Mouse (Mus musculus) lung, postnatal 25 days (tissue): ENCODE data around the gene Mief1.
A peak's percentile ranks its signal among the peaks of the same experiment; 100 is the strongest.

Experiments used
- DNase-seq: peaks from one replicate; pipeline ENCODE4 v3.0.0; 2022; ENCODE audit warnings: low spot score

The Mief1 gene

DNA sequence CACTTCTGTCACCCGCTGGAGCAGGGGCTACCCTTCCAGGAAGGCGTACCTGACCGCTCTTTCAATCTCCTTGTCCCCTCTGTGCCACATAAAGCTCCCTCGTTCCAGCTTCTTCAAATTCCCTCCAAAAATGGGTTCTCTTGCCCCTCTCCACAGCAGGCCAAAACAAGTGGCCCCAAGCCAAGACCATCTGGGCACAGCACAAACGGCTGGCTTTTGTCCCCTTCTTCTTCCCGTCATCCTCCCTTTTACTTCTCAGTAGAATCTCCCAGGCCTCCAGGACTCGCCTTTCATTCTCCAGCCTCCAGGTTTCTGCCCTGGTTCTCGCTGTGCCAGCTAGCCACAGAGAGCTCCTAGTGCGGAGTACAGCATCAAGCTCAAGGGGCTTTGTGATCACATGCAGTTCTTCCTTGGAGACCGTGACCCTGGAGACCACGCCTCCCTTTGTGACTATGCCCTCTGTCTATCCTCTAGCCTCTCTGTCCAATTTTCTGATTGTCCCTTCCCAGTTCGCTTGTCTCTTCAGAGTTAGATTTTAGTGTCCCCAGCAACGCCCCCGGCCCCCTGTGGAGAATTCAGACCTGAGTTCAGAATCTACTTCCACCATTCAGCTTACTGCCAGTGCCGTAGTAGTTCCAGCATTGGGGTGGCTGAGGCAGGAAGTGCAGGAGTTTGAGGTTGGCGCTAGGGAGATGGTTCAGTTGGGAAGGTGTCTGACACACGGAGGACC, 5.6 kb upstream of the Mief1 start:
- DNase-seq = no peak

DNA sequence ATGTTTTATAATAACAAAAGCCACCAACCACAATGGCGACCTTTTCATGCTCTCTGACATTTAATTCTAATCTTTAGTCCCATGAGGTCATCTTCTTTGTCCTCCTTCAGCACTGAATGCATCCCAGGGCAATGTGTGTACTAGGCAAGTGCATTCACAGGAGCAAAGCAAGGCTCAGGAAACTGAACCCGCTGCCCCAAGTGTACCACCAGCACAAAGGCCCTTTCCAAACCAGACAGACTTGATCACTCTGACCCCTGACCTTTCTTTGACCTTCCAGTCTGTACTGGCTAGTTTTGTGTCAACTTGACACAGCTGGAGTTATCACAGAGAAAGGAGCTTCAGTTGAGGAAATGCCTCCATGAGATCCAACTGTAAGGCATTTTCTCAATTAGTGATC, 1.5 kb upstream of the Mief1 start:
- no peak for DNase-seq

DNA sequence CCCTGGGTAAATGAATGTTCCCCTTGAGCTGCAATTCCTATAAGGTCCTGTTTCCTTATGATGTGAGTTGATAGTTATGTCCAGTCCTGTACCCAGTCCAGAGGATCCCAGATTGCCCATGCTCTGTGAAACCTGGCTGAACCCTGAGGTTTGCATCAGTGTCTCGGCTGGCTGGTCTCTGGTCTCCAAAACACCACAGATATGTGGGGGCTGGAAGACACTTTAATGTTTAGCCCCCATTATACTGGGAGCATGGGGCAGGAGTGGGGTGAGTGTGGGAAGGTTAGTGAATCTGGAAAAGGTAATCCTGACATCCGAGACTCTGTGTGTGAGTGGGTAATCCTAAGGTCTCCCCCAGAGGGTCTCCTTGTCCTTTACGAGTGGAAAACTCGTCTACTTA, 765 bp upstream of the Mief1 start:
- DNase-seq = no peak

DNA sequence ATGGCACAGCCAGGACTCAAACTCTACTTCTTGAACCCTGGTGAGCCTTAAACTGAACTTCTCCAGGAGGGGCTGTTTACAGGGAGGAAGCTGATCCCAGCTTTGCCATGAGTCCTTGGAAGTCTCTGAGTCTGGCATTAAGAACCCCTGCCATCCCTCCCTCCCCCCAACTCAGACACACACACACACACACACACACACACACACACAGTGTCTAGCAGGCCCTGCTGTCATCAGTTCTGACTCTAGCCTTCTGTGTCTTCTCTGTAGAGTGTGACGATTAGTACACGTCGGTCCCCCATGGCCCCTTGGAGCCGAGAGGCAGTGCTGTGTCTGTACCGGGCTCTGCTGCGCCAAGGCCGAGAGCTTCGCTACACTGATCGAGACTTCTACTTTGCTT, 1.7 kb downstream of the Mief1 start, which contains the start of gene AC140267.1:
Gene AC140267.1 (plus strand): TSS at position 301 of the 400 bp plus-strand sequence.
- no peak for DNase-seq

DNA sequence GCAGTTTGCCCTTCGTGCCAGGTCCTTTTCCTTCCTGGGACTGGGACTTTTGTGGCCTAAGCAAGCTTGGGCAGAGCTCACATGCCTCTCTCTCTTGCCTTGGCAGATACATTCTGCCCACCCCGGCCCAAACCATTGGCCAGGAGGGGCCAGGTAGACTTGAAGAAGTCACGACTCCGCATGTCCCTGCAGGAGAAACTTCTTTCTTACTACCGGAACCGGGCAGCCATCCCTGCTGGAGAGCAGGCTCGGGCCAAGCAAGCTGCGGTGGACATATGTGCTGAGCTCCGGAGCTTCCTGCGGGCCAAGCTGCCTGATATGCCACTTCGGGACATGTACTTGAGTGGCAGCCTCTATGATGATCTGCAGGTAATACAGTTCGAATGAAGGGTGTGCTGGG, 14.3 kb downstream of the Mief1 start:
- no peak for DNase-seq

DNA sequence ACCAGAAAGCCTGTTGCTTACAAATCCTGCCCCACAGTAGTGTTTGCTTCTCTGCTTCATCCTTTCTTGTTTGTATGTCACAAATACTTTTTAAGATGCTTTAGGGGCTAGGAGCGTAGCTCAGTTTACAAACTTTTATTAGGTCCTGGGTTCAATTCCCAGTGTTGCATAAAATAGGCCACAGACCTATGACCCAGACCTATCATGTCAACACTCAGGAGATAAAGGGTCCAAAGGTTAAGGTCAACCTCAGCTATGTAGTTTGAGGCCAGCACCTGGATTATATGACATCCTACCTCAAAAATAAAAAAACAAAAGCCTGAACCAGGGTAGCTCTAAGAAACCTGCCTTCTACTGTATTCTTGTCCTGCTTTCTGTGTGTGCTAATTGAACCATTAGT, 14.8 kb downstream of the Mief1 start:
- DNase-seq = no peak

DNA sequence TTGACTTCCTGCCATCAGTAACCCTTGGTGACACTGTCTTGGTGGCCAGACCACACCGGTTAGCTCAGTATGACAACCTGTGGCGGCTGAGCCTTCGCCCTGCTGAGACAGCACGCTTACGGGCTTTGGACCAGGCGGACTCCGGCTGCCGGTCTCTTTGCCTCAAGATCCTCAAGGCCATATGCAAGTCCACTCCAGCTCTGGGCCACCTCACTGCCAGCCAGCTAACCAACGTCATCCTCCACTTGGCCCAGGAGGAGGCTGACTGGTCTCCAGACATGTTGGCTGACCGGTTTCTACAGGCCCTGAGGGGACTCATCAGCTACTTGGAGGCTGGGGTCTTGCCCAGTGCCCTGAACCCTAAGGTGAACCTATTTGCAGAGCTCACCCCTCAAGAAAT, 15.9 kb downstream of the Mief1 start:
- DNase-seq = no peak

DNA sequence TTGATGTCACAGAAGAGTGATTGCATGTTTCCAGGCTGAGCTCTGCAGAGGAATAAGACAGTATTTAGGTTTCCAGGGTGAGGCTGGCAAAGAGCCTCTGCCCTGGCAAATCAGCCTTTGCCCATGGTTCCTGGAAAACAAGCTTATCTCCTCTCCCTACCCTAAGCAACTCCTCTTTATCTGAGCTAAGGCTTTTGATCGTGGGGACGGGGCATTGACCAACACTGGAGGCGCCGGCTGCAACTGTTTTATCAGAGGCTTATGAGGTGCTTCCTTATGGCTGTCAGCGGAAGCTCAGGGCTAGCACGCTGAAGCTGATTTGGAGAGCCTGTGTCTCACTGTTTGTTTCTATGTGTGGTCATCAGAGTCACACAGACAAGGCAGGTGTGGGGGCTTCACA, 16.8 kb downstream of the Mief1 start:
- no peak for DNase-seq

DNA sequence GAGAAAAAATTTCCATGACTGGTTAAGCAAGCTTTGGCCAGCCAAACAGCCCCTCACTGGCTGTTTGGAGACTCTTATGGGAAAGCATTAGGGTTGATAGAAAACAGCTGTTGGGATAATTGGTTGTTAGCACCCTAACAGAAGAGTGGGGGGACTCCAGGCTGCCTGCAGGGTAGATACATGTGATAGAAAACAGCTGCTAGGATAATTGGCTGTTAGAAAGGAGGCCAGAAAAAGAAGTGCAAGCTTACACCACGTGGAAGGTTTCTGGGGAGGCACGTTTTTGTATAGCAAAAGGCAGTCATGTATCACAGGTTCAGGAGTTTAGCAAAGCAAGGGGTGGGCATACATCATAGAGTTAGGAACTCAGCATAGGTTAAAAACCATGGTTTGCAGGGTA, 19.7 kb downstream of the Mief1 start:
- DNase-seq = peak; percentile 24

DNA sequence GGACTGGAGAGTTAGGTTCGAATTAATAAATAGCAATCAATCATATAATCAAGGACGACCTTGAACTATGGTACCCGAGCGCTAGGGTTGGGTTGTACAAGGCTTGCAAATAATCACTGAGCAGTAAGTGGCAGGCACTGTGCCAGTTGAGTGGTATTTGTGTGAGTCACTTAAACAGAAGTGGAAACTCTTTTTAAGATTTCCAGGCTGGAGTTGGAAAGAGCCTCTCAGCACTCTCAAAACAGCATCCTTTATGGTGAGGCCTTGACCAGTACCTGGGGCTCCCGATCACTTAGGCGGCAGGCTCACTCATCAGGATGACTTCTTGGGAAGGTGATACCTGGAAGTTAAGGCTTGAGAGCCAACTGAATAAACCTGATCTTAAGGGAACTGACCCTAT, 20.4 kb downstream of the Mief1 start:
- peak; percentile 31 for DNase-seq

DNA sequence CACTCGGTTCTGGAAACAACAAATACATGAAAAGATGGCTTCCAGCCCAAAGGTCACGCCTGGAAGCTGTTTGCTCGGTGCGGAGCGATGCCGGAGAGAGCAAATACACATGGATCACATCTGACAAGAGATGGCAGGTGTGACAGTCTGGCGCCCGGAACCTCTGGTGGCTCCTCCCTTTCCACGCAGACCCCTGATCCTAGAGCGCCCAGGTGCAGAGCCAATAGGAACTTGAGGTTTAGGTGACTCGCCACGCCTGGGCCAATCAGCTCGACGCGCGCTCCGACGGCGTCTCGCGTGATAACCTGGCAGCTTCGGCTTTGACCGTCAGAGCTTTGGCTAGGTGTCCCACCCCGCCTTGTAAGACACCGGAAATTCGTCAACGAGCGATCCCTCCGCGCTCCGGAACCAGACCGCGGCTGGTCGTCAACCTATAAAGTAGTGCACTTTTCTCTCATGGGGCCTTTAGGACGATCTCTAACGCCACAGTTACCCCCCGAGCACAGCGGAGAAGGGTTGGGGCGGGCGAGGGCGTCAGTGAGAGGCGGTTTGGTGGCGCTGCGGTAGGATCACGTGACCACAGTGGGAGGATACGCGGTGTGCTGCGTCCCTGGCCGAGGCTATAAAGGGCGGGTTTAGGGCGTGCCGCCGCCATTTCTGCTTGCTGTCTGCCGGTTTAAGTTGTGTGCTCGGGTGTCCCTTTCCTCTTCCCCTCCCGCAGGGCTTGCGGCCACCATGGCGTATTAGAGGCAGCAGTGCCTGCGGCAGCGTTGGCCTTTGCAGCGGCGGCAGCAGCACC, 21.2 kb downstream of the Mief1 start, which contains the start of gene Atf4:
Gene Atf4 (plus strand): TSS at position 338 of the 799 bp plus-strand sequence.
- DNase-seq = peak; percentile 98

DNA sequence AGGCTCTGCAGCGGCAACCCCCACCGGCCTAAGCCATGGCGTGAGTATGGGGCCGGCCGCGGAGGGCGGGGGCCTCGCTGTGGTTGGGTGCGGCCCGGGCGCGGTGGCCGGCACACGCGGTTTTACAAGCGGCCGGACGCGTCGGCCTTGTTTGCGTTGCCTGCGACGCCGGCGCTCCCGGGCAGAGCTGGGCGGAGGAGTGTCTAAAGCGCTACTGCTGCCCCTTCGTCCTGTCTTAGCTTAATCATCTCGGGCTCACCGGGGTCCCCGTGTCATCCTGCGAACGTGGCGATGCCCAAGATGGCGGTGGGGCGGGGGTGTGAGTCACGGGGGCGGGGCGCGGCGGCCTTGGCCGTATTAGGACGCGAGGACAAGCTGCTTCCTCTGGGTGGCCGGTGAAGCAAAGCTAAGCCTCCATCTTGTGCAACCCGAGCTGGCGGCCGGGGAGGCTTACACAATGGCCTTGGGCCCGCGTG, 21.9 kb downstream of the Mief1 start:
- peak; percentile 88 for DNase-seq

DNA sequence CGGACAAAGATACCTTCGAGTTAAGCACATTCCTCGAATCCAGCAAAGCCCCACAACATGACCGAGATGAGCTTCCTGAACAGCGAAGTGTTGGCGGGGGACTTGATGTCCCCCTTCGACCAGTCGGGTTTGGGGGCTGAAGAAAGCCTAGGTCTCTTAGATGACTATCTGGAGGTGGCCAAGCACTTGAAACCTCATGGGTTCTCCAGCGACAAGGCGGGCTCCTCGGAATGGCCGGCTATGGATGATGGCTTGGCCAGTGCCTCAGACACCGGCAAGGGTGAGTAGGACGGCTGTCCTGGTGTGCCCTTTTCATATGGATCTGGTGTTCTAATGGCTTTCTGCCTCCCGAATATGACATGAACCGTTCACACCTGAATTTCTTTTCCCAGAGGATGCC, 22.4 kb downstream of the Mief1 start:
- DNase-seq = no peak

DNA sequence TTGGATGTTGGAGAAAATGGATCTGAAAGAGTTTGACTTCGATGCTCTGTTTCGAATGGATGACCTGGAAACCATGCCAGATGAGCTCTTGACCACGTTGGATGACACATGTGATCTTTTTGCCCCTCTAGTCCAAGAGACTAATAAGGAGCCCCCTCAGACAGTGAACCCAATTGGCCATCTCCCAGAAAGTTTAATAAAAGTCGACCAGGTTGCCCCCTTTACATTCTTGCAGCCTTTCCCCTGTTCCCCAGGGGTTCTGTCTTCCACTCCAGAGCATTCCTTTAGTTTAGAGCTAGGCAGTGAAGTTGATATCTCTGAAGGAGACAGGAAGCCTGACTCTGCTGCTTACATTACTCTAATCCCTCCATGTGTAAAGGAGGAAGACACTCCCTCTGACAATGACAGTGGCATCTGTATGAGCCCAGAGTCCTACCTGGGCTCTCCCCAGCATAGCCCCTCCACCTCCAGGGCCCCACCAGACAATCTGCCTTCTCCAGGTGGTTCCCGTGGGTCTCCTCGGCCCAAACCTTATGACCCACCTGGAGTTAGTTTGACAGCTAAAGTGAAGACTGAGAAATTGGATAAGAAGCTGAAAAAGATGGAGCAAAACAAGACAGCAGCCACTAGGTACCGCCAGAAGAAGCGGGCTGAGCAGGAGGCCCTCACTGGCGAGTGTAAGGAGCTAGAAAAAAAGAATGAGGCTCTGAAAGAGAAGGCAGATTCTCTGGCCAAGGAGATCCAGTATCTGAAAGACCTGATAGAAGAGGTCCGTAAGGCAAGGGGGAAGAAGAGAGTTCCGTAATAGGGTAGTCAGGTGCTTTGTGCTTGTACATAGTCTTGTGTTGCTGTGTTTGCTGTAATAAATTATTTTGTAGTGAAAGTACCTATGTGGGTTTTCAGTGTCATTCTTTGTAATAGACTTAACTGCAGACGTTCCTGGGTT, 23.1 kb downstream of the Mief1 start:
- DNase-seq = no peak

DNA sequence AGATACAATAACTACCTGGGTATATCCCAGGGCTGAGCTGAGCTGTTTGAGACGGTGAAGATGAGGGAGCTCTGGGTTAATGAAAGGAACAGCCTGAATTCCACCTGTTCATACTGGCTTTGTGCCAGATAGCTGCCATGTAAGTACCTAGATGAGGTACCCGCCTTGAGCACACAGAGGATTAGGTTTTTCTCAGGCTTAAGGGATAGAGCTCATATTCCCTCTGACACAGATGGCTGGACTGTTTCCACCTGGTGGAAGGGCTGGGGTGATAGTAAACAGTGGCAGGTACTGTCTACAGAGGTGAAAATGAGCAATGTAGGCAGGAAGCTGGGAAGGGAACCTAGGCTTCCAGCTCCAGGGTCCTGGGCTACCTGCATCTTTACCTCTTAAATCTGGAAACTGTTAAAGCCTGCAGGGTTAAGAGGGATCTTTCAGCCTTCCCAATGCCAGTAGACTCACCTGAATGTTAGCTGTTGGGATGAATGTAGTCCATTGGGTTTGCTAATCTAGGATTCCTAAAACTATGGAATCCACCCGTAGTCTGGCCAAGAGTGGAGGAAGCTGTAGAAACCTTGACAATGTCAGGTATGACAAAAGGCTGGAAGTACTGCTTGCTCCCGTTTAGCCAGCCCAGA, 23.9 kb downstream of the Mief1 start:
- DNase-seq = peak; percentile 35

DNA sequence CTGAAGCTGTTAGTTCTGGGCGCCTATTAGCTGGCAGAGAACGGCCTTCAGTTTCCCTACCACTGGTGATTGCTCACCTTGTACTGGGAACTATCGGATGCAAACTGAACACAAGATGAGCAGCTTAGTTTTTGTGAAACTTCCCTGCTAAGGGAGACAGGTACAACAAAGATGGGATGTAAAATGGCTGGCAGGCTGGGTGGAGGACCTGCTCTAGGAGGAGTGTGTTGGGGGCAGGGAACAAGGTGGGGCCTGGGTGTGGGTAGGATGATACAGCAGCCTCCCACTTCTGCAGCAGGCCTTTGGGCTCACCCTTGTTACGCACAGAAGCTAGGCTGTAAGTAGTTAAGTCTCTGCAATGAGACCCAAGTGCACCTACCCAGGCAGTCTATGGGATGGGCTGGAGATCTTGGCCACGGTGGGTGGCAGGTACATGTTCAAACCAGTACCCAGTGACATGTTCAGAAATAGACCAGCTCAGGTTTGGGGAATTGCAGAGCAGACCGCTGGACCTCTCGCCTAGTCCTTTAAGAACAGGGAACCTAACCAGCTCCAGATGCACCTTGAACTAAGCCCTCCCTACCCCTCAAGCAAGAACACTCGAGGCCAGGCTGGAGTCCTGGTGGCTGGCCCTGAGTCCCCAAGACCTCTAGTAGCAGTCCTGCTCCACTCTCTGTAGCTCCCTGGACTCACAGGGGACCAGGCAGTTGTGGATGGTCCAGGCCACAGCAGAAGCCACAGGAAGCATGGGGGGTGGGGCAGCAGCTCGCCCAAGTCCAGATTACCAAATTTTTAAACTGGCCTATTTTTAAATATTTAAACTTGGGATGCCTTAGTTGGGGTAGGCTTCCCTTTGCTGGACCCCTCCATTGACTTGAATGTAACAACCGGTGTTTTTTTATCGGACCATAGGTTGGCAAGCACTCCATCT, 24.7 kb downstream of the Mief1 start:
- DNase-seq = no peak

DNA sequence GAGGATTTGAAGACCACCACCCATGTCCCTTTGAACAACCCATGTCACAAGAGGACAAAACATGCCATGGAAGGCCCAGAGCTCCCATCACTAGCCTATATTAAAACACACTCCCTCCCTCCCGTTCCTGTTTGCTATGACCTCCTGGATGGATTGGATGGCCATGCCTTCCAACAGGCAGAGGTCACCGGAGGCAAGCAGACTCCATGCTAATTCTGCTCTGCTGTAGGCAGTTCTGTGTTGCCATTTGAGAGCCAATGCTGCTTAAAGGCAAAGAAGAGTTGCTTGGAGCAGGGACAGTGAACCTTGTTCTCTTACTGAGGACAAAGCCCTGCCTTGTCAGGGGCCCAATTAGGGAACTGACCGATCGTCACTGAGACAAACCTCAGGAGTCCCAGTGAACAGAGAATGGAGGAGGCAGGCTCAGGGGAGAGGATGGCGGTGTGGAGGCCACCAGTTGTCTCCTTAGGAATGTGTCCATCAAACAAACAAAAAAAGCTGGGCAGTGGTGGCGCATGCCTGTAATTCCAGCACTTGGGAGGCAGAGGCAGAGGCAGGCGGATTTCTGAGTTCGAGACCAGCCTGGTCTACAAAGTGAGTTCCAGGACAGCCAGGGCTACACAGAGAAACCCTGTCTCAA, 25.7 kb downstream of the Mief1 start:
- no peak for DNase-seq

DNA sequence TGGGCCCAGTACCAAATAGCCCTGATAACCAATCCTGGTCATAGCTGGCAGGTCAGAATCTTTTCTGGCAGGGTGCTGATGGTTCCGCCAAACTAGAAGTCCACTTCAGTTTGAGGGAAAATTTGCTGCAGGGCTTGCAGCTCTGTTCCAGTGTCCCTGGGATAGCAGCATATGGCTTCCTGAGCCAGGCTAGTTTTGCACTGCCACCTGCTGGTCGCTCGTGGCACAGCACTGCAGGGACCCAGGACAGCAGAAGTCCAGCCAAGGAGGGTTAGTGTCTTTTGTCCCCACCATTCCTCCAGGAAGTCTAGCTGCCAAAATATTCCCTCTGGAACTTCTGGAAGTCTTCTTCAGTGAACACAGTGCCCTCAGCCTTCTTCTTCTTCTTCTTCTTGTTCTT, 26.9 kb downstream of the Mief1 start:
- DNase-seq = peak; percentile 80

DNA sequence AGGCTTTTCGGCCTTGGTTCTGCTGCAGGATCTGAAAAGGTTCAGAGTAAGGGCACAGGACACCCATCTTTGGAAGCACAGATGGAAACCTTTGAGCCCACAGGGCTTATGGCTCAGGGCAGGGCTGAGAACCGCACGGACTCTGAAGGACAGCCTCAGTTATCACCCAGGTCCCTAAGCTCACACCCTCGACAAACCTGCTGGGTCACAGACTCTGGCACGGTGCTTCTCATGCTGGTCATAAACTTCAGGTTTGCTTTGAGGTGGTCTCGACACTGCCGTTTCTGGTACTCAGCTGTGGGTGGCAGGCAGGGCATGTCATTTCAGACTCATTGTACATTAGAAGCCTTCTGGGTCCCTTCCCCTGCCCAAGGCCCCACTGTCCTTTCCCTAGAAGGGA, 27.3 kb downstream of the Mief1 start:
- DNase-seq = no peak
